Mouse (Mus musculus): ENCODE measurements around the gene Morn5. TPM values are rescaled to one million over a fixed set of nuclear protein-coding genes. Genes with fewer than 3 reads are reported as not detected.

The Morn5 gene
- total and polyA plus RNA-seq, 3 experiments, result 0.61 TPM; not detected in 2

DNA sequence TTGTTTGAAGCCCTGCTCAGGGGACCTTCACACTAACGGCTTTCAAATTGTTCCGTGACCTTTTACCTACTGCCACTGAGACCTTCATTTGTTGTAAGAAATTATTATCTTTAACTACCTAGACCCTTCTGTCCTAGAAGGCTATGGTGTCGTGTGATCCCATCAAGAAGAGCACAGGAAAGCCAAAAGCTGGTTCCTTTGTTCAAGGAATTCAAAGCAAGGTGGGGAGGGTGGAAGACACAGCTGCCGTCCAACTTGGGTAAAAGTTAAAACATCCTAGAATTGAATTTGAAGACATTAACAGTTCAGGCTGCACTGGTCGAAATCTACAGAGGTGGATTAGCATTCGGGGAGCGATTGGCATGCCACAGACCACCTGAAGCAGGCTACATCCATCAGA is 15.3 kb upstream of the Morn5 start:
- TF ChIP-seq CTCF (IDR thresholded peaks at IDR 0.05) (no peak), EP300 (IDR thresholded peaks at IDR 0.05; ENCODE audit: insufficient read depth, low read depth, low read length) (0 out of 2 replicates have a peak, but pooled peaks have one; percentile 24)
- Histone ChIP-seq H3K36me3 (ENCODE audit: control insufficient read depth, insufficient read depth, low read length) (peaks cover 20% of the 10 kb centered on the region), H3K9ac (ENCODE audit: low read depth, low read length) (no peak overlapping the region), H3K27me3 (ENCODE audit: control insufficient read depth, insufficient read depth, low read length) (no peaks in the 10 kb centered on the region), H3K4me3 (no peak overlapping the region), H3K27ac (peak overlapping the region; percentile 73), H3K4me1 (ENCODE audit: control insufficient read depth, insufficient read depth, low read length) (peaks cover 27% of the 10 kb centered on the region), H3K79me2 (replicated peaks; ENCODE audit: control insufficient read depth, insufficient read depth, low read length) (no peaks in the 10 kb centered on the region)
- no peak for DNase-seq
- intact Hi-C loops (cut with DNase I), result loop anchor here (5.0 kb wide), 1 partner anchor 93 kb away; no protein-coding TSS in a partner anchor
- 51% methylated on average over 7 of the region's 7 CpGs for WGBS

DNA sequence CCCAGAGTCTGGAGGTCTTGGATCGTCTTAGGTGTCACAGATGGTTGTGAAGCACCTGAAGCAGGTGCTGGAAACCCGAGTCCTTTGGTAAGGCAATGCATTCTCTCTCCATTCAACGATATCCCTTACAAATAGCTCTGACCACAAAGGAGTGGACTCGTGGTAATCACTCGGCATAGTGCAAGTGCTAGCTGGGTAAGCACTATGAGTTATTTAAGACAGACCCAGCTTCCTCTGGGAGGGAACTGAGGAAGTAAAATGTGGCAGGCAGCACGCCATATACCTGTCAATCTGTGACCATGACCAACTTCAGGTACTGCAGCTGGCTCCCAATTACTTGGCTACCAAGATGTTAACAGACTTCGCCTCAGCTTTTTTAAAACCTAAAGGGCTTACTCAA is 14.4 kb upstream of the Morn5 start:
- Histone ChIP-seq H3K27me3 (ENCODE audit: control insufficient read depth, insufficient read depth, low read length) (no peaks in the 10 kb centered on the region), H3K79me2 (replicated peaks; ENCODE audit: control insufficient read depth, insufficient read depth, low read length) (no peaks in the 10 kb centered on the region), H3K36me3 (ENCODE audit: control insufficient read depth, insufficient read depth, low read length) (peaks cover 29% of the 10 kb centered on the region), H3K27ac (peak overlapping the region; percentile 73), H3K4me1 (ENCODE audit: control insufficient read depth, insufficient read depth, low read length) (peaks cover 36% of the 10 kb centered on the region), H3K4me3 (no peak overlapping the region), H3K9ac (ENCODE audit: low read depth, low read length) (no peak overlapping the region)
- WGBS, result 66% methylated on average over 7 of the region's 7 CpGs
- DNase-seq, result no peak
- intact Hi-C loops (cut with DNase I), result loop anchor here (5.0 kb wide), 1 partner anchor 92 kb away; no protein-coding TSS in a partner anchor
- TF ChIP-seq EP300 (IDR thresholded peaks at IDR 0.05; ENCODE audit: insufficient read depth, low read depth, low read length) (no peak), POLR2A (IDR thresholded peaks at IDR 0.05; ENCODE audit: insufficient read depth, low read depth, low read length) (no peak), CTCF (IDR thresholded peaks at IDR 0.05) (no peak)

DNA sequence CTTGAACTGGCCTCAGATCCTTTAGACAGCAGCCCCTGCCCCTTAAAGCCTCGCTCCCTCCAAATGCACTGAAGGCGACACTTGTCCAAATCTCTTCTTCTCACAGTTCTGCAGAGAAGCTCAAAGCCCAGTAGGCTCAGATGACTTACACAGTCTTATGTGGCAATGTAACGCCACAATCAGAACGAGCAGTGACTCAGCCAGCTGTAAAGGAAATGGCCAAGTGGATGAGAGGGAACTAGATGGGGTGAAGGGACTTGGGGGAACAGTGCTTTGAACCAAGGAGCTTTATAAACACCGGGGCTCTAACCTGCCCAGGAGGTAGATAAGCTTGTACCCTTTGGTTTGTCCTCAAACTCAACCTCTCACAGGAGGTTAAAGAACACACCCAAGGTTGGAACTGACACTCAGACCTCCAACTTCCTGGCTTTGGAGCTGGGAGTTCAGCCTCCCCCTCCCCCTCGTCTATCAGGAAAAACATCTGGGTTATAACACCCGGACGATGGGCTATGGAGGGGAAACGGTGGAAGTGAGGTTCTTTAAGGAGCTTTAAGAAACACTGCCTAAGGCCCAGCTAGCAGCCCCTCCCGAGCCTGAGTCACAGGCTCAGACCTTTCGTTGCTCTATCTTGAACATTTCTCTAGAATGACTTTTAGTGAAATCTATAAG is 13.7 kb upstream of the Morn5 start:
- Histone ChIP-seq H3K9ac (ENCODE audit: low read depth, low read length) (no peak overlapping the region), H3K27ac (peak overlapping the region; percentile 73), H3K36me3 (ENCODE audit: control insufficient read depth, insufficient read depth, low read length) (peaks cover 36% of the 10 kb centered on the region), H3K79me2 (replicated peaks; ENCODE audit: control insufficient read depth, insufficient read depth, low read length) (no peaks in the 10 kb centered on the region), H3K4me1 (ENCODE audit: control insufficient read depth, insufficient read depth, low read length) (peaks cover 36% of the 10 kb centered on the region), H3K27me3 (ENCODE audit: control insufficient read depth, insufficient read depth, low read length) (no peaks in the 10 kb centered on the region), H3K4me3 (no peak overlapping the region)
- DNase-seq, result no peak
- intact Hi-C loops (cut with DNase I), result no loop called here
- WGBS, result 43% methylated on average over 11 of the region's 11 CpGs
- peak; percentile 78; the same call in 1 of the 2 replicates for TF ChIP-seq EP300 (IDR thresholded peaks at IDR 0.05; ENCODE audit: insufficient read depth, low read depth, low read length)
- no peak for TF ChIP-seq CTCF (IDR thresholded peaks at IDR 0.05)
- no peak; the same call in 1 of the 2 replicates for TF ChIP-seq POLR2A (IDR thresholded peaks at IDR 0.05; ENCODE audit: insufficient read depth, low read depth, low read length)

DNA sequence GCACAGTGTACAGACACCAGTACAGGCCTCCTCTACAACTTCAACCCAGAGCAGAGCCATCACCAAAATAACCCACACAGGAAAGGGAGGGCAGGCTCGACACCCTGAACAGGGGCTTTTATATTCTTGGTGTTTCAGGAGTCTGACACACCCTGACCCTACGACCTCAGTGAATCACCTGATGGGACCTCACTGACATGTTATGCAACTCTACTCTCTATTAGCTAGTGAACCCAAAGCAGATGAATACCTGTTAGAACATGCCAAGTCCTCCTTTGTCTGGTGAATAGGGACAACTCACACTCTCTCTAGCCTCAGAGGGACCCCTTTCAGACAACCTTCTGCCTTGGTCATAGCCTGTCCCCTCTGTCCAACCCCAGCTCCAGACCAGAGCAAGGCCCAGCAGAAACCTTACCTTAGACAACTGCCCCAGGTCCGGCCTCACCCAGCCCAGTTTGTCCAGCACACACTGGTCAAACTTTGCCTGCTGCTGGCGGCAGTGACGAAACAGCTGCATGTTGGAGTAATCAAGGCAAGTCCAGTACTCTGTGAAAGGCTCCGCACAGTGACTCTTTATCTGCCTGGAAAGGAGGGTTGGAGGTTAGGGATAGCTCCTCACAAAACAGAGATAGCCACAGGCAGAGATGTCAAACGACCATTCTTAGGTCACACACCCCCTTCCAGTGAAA is 9.8 kb upstream of the Morn5 start:
- Histone ChIP-seq H3K79me2 (replicated peaks; ENCODE audit: control insufficient read depth, insufficient read depth, low read length) (peaks cover 2% of the 10 kb centered on the region), H3K27me3 (ENCODE audit: control insufficient read depth, insufficient read depth, low read length) (no peaks in the 10 kb centered on the region), H3K9ac (ENCODE audit: low read depth, low read length) (no peak overlapping the region), H3K4me3 (no peak overlapping the region), H3K36me3 (ENCODE audit: control insufficient read depth, insufficient read depth, low read length) (peaks cover 63% of the 10 kb centered on the region), H3K27ac (peak overlapping the region; percentile 29; the same call in 1 of the 2 replicates), H3K4me1 (ENCODE audit: control insufficient read depth, insufficient read depth, low read length) (peaks cover 32% of the 10 kb centered on the region)
- intact Hi-C loops (cut with DNase I), result no loop called here
- 44% methylated on average over 7 of the region's 7 CpGs for WGBS
- TF ChIP-seq POLR2A (IDR thresholded peaks at IDR 0.05; ENCODE audit: insufficient read depth, low read depth, low read length) (no peak), CTCF (IDR thresholded peaks at IDR 0.05) (no peak), EP300 (IDR thresholded peaks at IDR 0.05; ENCODE audit: insufficient read depth, low read depth, low read length) (no peak)
- no peak for DNase-seq

DNA sequence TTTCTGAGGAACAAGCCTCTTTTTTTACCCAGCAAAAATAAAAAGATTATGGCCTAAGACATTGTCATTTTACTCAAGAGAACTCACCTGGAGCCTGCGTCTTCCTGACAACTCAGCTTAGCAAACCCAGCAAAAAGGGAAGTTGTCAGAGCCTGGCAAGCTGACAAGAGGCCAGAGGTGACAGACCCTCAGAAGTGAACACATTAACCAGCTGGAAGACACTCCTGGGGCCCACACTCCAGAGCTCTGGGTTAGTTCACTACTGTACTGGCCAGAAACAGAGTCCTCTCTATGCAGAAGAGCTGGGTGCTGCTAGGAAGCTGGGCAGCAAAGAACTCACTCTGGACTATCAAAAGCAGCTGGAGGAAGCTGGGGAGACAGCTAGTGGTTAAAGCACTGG is 8.4 kb upstream of the Morn5 start:
- peaks cover 63% of the 10 kb centered on the region for H3K36me3 ChIP-seq (ENCODE audit: control insufficient read depth, insufficient read depth, low read length)
- no peak for DNase-seq
- intact Hi-C loops (cut with DNase I), result no loop called here
- H3K27ac ChIP-seq, result peak overlapping the region; percentile 48
- 33% methylated on average over 1 of the region's 1 CpGs for whole genome bisulfite sequencing
- H3K9ac ChIP-seq (ENCODE audit: low read depth, low read length), result no peak overlapping the region
- no peak for TF ChIP-seq CTCF (IDR thresholded peaks at IDR 0.05)
- TF ChIP-seq EP300 (IDR thresholded peaks at IDR 0.05; ENCODE audit: insufficient read depth, low read depth, low read length), result no peak
- H3K79me2 ChIP-seq (replicated peaks; ENCODE audit: control insufficient read depth, insufficient read depth, low read length), result peaks cover 2% of the 10 kb centered on the region
- H3K27me3 ChIP-seq (ENCODE audit: control insufficient read depth, insufficient read depth, low read length), result no peaks in the 10 kb centered on the region
- H3K4me3 ChIP-seq, result no peak overlapping the region
- peaks cover 30% of the 10 kb centered on the region for H3K4me1 ChIP-seq (ENCODE audit: control insufficient read depth, insufficient read depth, low read length)

DNA sequence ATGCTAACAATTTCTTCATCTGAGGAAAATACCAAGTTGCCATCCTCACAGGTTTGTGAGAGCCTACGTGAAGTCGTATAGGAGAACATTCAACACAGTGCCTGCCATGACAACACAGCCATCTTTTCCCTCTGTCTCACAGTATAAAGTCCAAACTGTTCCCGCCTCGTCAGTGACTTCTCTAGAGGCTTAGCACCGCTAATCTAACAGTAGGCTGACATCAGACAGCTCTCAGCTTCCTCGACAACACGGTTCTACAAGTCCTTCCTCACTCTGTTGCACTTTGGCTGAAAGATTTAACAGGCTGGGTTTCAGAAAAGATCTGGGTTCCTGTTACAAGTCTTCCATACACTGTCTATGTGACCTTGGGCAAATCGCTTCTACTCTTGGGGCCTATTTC is 1.1 kb upstream of the Morn5 start:
- TF ChIP-seq EP300 (IDR thresholded peaks at IDR 0.05; ENCODE audit: insufficient read depth, low read depth, low read length) (no peak), CTCF (IDR thresholded peaks at IDR 0.05) (no peak), POLR2A (IDR thresholded peaks at IDR 0.05; ENCODE audit: insufficient read depth, low read depth, low read length) (no peak)
- Histone ChIP-seq H3K4me3 (peak overlapping the region; percentile 84), H3K27me3 (ENCODE audit: control insufficient read depth, insufficient read depth, low read length) (no peaks in the 10 kb centered on the region), H3K79me2 (replicated peaks; ENCODE audit: control insufficient read depth, insufficient read depth, low read length) (peaks cover 6% of the 10 kb centered on the region), H3K4me1 (ENCODE audit: control insufficient read depth, insufficient read depth, low read length) (peaks cover 16% of the 10 kb centered on the region), H3K27ac (peak overlapping the region; percentile 95), H3K9ac (ENCODE audit: low read depth, low read length) (peak overlapping the region; percentile 88), H3K36me3 (ENCODE audit: control insufficient read depth, insufficient read depth, low read length) (peaks cover 31% of the 10 kb centered on the region)
- intact Hi-C loops (cut with DNase I), result loop anchor here (2.0 kb wide), 1 partner anchor 89 kb away; the partner anchor contains the start of genes Mrrf and Rbm18
- no peak for DNase-seq
- 22% methylated on average over 8 of the region's 8 CpGs for WGBS
